Mouse (Mus musculus): ENCODE measurements around the gene Cdk10.
"Not testable (repeated sequence)": the region's sequence is repeated elsewhere in the genome, so short reads cannot be mapped to it uniquely, and the experiment has no call there.

Gene Cdk10

DNA sequence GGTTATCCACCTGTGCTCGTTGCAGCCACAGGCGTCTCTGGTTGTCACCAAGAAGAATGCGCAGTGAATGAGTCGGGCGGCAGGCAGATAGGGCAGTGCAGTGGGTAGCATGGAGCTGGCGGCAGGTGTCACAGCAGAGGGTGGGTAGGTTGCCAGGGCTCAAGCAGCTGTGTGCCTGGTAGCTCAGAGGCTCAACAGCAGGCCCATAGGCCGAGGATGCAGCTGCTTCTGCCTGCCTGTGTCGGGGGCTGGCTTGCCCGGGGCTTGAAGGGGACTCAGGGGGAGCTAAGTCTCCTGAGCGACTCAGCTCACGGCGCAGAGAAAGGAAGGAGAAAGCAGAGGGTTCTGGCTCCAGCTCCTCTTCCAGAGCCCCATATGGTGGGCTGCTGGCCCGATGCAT lies 8.7 kb downstream of the Cdk10 start:
- DNase-seq (ENCODE audit: low read depth): no peak

DNA sequence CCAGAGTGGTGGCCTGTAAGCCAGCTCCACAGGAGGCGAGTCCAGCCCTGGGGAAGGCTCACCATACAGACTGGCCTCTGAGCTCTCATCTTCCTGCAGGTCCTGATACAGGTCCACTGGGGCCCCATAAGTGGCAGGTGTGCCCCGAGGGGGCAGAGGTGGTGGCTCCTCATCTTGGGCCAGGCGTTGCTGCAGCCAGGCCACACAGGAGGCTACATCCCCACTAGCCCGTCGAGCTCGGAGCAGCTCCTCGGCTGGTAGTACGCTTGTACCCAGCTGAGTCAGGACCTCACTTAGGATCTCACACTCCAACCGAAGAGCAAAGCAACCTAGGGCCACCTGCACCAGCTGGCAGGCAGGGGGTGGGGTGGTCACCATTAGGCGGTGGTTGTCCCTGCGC lies 9.1 kb downstream of the Cdk10 start:
- no peak for DNase-seq (ENCODE audit: low read depth)

DNA sequence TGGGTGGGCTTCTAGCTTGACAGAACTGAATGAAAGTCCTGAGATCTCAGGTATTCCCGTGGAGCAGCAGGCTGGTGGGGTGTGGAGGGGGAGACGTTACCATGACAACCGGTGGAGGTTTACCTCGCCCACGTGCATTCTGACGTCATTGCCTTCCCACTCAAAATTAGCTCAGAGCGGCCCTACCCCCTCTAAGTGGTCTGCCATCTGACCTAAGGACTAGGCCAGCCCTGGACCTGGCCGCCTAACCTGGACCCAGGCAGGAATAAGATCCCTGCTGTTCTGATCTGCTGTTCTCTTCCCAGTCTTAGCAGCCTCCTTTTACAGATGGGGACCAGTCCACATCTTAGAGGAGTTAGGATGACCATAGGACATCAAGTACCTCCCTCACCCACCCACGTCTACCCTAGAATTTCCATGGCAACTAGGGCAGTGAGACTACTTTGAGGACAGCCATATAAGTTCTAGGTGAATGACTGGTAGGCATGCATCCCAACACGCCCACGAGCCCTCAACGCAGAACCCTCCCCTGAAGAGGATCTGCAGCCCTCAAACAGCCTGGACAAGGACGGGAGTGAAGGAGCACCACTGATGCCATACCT lies 10.4 kb downstream of the Cdk10 start:
- DNase-seq (ENCODE audit: low read depth): no peak

DNA sequence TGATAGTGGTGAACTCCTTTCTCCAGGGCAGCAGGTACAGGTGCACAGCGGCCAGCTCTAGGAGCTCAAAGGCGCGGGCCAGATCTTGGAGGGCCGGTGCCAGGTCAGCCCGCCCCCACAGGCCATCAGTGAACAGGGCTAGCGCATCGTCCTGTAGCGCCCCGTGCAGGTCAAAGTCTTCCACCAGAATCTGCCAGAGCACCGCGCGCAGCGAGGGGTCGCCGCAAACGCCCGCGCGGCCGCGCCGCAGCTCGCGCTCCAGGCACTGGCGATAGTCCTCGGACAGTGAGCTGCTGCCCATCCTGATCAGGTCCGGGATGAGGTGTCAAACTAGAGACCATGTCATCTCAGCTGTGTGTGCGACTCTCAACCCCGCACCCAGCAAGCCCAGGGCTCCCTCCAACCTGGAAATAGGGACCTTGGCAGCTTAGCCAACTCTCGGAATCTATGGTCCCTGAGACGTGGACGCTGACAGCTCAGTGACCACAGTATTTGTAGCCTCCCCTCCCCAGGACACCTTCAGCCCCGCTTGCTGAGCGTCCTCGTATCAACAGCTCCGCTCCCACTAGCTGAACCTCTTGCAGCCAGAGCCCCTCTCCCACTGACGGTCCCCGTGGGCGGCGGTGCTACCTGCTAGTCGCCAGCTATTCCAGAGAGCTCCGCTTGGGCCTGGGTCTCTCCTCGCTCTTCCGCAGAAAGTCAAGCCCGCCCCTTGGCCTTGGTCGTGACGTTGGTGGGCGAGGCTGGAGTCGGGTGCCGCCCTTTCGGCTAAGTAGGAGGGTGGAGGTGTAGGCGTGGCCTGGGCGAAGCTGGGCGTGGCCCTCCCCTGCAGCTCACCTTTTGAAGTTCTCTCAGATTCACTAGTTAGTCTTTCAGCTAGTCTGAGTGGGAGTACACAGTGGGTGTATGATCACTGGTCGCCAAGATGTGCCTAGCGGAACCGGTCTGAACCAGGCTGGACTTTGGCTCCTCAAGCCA lies 11.2 kb downstream of the Cdk10 start, which contains the start of gene Spata2l:
Gene Spata2l (minus strand): TSS at position 714 of the 978 bp plus-strand sequence.
- peak; percentile 82 for DNase-seq (ENCODE audit: low read depth)

DNA sequence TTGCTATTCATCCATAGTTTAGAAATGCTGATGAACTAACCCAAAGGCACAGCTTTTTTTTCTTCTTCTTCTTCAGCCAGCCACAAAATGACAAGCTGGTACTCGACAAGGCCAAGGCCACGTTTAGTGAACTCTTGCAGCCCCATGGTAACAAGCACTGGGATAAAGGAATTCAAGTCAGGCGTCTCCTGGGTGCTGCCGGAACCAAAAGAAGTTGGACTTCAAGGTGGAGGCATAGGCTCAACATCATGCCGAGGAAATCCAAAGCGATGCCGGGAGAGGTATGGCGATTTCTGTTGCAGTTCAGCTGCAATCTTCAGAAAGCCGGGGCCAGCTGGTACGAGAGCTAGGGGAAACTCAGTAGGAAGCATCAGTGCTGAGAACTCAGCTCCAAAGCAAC lies 14.8 kb downstream of the Cdk10 start:
- DNase-seq (ENCODE audit: low read depth): no peak

DNA sequence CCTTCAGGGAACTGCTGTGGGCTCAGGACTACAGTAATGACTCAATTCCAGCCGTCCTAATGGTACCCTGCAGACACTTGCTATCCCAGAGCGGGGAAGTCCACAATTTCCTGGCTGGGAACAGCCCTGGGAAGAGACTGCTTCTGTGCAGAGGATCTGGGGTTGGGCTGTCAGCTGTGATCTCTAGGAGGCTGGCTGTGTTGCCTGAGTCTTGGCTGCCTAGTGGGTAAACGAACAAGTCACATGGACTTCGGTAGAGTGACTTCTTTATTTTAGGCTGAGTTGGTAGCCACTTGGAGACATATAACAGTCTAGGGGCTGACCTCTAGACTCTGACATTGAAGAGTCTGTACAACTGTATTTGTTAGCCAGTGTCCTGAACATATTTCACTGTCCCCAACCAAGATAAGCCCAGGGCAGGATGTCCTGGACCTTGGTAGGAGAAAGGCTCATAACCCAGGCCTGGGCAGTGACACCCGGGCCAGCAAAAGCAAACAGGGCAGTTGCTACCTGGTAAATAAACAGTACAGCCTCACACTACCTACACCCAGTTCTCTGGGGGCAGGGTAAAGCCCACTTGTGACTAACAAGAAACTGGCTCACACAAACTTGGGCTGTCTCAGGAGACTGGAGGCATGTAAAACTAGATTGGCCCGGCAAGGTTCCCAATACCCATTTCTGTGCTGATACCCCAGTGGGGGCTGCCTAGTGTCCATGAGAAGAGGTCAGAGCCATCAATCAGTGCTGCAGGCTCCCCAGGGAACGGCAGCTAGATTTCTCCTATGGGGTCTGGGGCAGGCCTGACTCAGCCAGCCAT lies 17.7 kb downstream of the Cdk10 start:
- DNase-seq (ENCODE audit: low read depth): no peak

DNA sequence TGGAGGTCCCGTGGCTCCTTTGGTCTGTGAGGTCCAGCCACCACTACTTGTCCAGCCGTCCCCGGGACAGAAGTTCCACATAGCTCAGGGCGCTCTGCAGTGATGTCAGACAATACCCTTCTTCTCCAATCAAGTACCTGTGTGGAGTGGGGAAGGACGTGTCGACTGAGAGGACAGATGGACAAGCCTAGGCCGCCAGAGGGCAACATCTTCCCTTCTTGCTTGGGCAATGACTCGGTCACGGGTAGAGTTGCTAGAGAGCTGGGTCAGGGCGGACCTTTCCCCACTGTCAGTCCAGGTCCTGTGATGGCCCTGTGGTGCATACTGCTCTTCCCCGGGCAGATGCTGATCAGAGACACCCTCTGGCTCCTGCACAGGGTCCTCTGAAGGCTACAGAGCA lies 18.4 kb downstream of the Cdk10 start:
- DNase-seq (ENCODE audit: low read depth): no peak

DNA sequence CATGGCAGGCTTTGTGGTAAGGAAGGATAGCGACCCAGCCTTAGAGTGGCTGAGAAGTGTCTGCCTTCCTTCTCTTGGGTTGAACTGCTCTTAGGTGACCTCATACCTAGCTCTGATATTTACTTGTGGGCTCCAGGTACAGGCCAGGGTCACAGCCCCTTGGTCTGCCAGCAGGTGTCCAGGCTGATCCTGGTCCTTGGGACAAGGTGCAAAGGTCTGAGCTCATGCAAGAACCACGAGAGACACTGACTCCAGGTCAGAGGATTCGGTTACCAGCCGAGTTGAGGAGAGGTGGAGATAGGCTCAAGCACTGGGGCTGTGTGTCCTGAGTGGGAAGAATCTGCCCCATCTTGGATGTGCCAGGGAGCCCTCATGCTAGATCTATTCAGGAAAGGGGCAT lies 19.7 kb downstream of the Cdk10 start:
- DNase-seq (ENCODE audit: low read depth): no peak

DNA sequence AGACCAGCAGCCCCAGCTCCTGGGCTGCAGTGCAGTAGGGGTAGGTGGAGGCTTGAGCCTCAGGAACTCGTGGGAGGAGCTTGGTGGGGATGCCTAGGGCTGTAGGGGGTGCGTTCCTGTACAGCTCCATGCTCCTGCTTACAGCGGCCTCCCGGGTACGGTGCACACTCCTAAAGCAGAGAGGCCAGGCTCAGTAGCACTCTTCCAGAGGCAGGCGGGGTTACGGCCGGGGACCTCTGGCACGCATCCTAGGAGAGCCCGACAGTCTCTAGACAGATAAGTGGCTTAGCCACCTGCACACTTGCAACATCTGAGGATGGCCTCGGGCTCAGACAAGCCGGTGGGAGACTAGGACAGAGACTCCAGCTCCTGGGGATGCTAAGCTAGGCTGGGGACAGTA lies 20.9 kb downstream of the Cdk10 start:
- no peak for DNase-seq (ENCODE audit: low read depth)

DNA sequence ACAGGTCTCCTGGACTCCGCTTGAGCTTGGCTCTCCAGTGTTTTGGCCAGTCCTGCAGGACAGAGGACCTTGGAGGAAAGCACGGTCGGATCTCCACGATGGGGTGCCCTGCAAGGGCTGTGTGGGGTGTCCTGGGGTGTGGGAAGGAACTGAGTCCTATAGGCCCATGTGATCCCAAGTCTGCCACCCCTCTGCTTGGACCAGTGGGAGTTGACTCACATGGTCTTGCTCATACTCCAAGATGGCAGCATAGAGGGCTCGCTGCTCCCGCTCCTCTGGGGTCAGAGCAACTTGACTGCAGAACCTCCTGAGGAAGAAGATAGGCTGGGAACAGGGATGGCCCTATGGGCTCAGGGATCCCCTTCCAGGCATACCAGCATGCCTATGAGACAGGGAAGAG lies 23.1 kb downstream of the Cdk10 start:
- DNase-seq (ENCODE audit: low read depth): no peak

DNA sequence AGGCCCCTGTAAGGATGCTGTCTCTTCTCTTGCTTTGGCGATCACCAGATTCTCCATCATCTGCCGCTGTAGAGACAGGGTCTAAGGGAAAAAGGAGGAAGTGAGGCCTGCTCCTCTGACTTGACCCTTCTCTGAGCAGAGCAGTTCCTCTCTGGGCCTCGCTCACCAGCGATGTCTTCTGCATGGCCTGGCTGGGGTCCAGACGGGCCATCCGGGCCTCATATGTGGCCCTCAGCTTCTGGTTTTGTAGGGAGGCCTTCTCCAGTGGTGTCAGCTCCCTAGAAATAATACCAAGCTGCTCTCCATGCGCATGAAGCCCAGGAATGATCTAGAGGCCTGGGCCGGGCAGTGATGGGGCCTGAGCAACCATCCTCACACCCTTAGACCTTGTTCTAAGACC lies 24.0 kb downstream of the Cdk10 start:
- DNase-seq (ENCODE audit: low read depth): no peak

DNA sequence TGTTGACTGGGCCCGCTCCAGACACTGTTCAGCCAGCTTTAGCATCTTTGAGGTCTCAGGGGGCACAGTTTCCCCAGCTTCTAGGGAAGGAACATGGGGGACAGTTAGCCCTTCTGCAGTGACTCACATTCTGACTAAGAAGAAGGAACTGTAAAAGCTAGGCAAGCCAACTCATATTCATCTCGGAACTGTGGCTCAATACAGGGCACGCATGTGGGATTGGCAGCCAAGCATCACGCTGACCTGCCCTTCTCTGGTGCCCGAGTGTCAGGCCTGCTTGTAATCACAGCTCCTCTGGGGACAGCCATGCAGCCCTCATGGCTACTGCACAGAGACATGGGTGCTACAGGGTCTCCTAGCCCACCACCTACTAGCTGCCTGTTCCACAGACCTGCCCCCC lies 26.3 kb downstream of the Cdk10 start:
- no peak for DNase-seq (ENCODE audit: low read depth)

DNA sequence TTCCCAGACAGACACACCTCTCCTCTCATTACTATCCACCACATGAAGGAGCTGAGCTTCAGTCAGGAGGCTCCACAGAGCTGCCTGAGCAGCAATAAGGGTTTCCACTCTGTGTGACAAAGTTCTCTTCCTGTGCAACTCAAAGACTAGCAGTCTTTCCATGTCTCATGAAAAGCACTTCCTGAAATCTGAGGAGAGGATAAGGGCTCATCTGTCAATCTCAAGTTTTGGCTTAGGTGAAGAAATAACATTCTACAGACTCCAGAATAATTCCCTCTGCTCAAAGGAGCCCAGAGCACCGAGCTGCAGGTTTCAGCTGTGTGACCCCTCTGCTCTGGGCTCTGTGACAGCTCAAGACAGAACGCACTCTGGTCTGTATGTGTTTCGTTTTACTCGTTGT lies 28.3 kb downstream of the Cdk10 start:
- no peak for DNase-seq (ENCODE audit: low read depth)

DNA sequence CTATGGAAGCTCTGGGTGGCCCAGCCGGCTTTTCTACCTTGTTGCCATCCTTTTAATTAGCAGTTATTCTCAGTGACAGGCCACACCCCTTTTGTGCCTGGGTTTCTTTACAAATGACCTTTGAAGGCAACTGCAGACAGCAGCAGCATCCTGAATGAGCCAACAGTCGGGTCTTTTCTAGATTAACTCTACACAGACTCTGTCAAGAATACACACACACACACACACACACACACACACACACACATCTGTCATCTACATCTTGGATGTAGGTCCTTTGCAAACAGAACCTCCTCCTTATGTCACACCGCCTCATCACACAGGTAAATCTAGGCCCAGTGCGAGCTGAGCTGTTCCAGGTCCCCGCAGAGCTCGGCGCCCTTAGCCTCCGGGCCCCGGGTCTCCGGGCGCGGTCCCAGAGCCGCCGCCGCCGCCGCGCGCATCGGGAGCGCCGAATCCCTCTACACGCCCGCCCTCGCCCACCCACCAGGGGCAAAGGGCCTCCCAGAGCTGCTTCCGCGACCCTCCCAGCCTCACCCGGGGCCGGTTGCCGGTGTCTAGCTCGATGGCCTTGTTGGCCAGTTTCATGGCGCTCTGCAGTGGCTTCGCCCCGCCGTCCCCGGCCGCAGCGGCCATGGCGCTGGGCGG lies 28.9 kb downstream of the Cdk10 start:
- peak; percentile 31 for DNase-seq (ENCODE audit: low read depth)

DNA sequence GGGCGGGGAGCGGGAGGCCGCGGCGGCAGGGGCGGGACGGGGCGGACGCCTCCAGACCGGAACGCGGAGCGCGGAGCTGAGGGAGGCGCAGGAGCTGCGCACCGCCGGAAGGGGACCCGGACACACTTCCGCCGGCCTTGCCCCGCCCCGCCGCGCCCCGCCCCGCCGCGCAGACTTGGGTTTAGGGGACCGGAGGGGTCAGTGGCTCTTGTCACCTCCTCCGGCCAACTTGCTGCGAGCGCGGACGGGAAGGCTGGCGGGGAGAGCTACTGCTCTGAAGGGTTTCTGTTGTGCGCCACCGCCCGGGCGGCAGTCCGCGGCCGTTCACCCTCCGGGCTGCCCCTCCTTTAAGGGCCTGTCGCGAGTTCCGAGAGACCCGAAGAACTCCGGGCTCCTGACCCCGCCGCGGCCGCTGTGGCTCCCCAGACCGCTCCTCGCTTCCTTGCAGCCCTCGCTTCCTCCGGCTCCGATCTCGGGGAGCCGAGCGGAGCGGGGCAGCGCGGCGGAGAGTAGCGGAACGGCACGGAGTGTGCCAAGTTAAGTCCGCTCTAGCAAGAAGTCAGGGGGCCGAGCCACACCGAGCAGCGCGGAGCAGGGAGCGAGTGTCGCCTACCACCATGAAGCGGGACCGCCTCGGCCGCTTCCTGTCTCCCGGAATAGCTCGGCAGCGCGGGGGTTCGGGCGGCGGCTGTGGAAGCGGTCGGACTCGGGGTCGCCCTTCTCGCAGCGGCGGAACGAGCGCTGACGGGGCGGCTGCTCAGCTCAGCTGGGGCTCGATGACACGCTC lies 29.6 kb downstream of the Cdk10 start, which contains the start of the genes Zfp276 and Vps9d1:
Gene Zfp276 (plus strand): TSS at position 97 of the 787 bp plus-strand sequence.
Gene Vps9d1 (minus strand): TSS at position 250 of the 787 bp plus-strand sequence.
- peak; percentile 73 for DNase-seq (ENCODE audit: low read depth)

DNA sequence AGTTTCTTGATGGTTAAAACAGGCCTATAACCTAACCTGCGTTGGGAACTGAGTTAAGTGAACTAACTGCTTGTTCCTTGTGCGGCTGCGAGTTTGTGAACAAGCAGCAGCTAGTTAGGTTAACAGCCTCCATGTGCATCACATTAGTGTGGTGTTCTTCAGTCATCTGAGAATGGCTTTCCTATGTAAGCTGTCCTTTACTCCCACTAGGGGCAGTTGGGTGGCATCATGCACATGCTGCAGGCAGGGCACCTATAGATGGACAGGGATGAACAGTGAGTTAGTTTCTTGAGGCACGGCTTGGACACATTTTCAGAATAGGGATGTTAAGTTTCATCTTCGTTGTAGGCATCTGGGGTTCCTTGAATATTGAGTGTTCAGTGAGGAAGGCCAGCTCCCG lies 30.5 kb downstream of the Cdk10 start:
- peak; percentile 28 for DNase-seq (ENCODE audit: low read depth)

DNA sequence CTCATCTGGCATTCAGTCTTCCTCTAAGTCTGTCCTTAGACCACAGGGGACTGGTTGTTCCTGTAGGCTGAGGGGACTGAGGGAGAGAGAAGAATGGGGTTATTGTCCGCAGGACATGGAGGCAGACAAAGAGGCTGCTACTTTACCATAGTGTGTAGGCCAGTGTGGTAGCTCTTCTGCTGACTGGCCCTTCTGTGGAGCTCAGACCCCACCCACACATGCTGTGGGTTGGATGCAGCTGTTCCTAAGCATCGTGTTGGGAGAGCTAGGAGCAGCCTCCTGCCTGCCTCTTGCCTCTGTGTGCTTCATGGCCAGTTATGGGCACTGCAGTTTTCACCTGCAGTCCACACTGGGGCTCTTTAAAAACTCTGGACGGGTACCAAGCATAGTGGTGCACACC lies 32.5 kb downstream of the Cdk10 start:
- DNase-seq (ENCODE audit: low read depth): no peak

DNA sequence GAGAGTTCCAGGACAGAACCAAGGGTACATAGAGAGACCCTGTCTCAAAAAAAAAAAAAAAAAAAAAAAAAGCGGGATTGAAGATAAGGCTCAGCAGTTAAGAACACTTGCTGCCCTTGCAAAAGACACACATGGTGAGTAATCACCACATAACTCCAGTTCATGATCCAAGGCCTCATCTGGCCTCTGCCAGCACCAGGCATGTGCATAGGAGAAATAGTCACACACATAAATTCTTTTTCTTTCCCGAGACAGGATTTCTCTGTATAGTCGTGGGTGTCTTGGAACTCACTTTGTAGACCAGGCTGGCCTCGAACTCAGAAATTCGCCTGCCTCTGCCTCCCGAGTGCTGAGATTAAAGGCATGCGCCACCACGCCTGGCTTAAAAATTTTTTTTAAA lies 33.0 kb downstream of the Cdk10 start:
- not testable (repeated sequence) for DNase-seq (ENCODE audit: low read depth)

DNA sequence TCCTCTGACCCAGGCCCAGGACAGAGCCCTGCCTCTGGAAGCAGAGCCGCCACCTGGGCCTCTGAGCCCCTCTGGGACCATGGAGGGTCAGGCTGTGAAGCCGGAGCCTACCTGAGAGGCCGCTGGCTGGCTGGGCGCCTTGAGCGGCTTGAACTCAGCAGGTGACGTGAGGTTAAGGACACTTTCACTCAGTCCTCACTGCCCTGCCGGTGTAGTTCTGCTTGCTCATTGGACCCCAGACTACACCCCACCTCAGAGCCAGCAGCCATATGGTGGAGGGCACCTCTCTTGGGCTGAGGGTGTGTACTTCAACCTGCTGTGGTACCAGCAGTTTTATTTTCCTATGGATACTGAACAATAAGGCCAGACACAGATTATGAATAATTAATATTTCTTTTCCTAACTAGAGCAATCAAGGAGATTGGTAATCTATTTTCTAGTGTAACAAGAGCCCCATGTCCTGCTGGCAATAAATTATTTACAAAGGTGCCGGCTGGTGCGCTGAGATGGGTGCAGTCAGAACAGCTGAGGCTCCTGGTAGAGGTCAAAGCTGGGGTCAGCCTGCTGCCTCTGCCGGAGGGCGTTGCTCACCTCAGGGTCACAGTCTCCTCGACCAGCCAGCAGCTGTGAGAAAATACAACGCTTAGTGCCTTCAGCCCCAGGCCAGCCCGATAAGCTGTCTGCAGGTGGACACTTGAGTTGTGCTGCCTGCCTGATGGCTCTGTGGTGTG lies 43.4 kb downstream of the Cdk10 start:
- no peak for DNase-seq (ENCODE audit: low read depth)

DNA sequence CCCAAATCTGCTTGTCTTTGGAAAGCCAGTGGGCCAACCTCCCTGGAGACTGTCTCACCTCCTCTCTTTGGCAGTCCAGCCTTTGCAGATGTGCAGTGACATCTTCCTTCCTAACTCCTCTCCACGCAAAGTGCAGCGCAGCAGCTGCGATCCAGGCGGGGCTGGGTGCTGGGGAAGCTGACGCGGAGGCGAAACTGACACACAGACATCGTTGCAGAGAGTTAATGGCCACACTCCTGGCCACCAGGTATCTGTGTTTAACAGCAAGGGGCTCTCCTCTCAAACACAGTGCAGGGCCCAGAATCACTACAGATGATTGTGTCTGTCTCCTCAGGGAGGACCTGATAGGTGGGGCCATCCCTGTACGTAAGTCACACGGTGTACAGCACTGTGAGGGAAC lies 46.5 kb downstream of the Cdk10 start:
- no peak for DNase-seq (ENCODE audit: low read depth)

Data from c-Kit-positive CD71-positive TER-119-negative erythroid progenitor cells, embryonic 14.5 days (primary cell).